Mouse (Mus musculus) kidney, postnatal 36 days (tissue): ENCODE measurements around the gene Mgll.

Experiments
- DNase-seq, 2 experiments: peaks; one replicate each; pipeline ENCODE4 v3.0.0; 2021 to 2022; ENCODE audit warnings: mixed read lengths in 2 of 2

Mgll gene

GRCm38 (mm10) chr6:88746271-88746670 is 22.1 kb downstream of the Mgll start:
- peak; percentile 41 to 44 for DNase-seq

- DNase-seq = no peak
Observed at GRCm38 (mm10) chr6:88747296-88748040, 23.3 kb downstream of the Mgll start.

- DNase-seq = peak; percentile 29 to 43
Observed at GRCm38 (mm10) chr6:88750884-88751283, 26.7 kb downstream of the Mgll start.

GRCm38 (mm10) chr6:88752711-88753219 is 28.6 kb downstream of the Mgll start:
- DNase-seq = peak; percentile 68 to 71

GRCm38 (mm10) chr6:88753578-88753977 is 29.4 kb downstream of the Mgll start:
- DNase-seq = no peak

- DNase-seq = no peak
Observed at GRCm38 (mm10) chr6:88756992-88757391, 32.8 kb downstream of the Mgll start.

- DNase-seq = peak; percentile 56 to 62
Observed at GRCm38 (mm10) chr6:88758074-88758473, 33.9 kb downstream of the Mgll start.

- DNase-seq = peak; percentile 42 to 52
Observed at GRCm38 (mm10) chr6:88758568-88759522, 34.6 kb downstream of the Mgll start.

- peak; percentile 62 to 75 for DNase-seq
Observed at GRCm38 (mm10) chr6:88759793-88760453, 35.7 kb downstream of the Mgll start.

GRCm38 (mm10) chr6:88760935-88761635 is 36.9 kb downstream of the Mgll start:
- no peak for DNase-seq

GRCm38 (mm10) chr6:88761684-88762439 is 37.6 kb downstream of the Mgll start:
- no peak for DNase-seq

GRCm38 (mm10) chr6:88762440-88763196 is 38.4 kb downstream of the Mgll start:
- DNase-seq = no peak

- DNase-seq = no peak
Observed at GRCm38 (mm10) chr6:88763518-88764077, 39.4 kb downstream of the Mgll start.

- no peak for DNase-seq
Observed at GRCm38 (mm10) chr6:88764281-88764680, 40.1 kb downstream of the Mgll start.

GRCm38 (mm10) chr6:88767740-88768139 is 43.5 kb downstream of the Mgll start:
- DNase-seq = no peak

GRCm38 (mm10) chr6:88769723-88770122 is 45.5 kb downstream of the Mgll start:
- no peak for DNase-seq

GRCm38 (mm10) chr6:88770300-88770904 is 46.2 kb downstream of the Mgll start:
- DNase-seq = no peak

GRCm38 (mm10) chr6:88770981-88771380 is 46.8 kb downstream of the Mgll start:
- no peak for DNase-seq

- no peak for DNase-seq
Observed at GRCm38 (mm10) chr6:88772041-88772440, 47.8 kb downstream of the Mgll start.

- no peak for DNase-seq
Observed at GRCm38 (mm10) chr6:88774055-88774454, 49.8 kb downstream of the Mgll start.
